Mouse (Mus musculus) heart, embryonic 11.5 days (tissue): ENCODE data around the gene Ldb3. TPM values are rescaled to one million over a fixed set of nuclear protein-coding genes. Genes with fewer than 3 reads are reported as not detected.
A peak's percentile ranks its signal among the peaks of the same experiment; 100 is the strongest.

Experiments
- ATAC-seq: fragments of 200-750 bp; cut with Nextera tagmentation; replicated peaks from 2 replicates; pipeline ENCODE4 v1.8.0; 2017; ENCODE audit warnings: moderate library complexity; ENCODE audit not compliant: insufficient number of reproducible peaks, low FRiP score, low TSS enrichment
- H3K27ac ChIP-seq: fragments of 300-500 bp; sonication (generic); 2 replicates; pipeline ENCODE4 v1.5.1; 2014; ENCODE audit warnings: mild to moderate bottlenecking, low read depth, low read length
- H3K27me3 ChIP-seq: fragments of 300-500 bp; sonication (generic); 2 replicates; pipeline ENCODE4 v1.6.1; 2014; ENCODE audit warnings: mild to moderate bottlenecking, low read length, mixed read lengths; ENCODE audit not compliant: control insufficient read depth, insufficient read depth
- H3K36me3 ChIP-seq: fragments of 300-500 bp; sonication (generic); 2 replicates; pipeline ENCODE4 v1.6.1; 2014; ENCODE audit warnings: mild to moderate bottlenecking, low read length, moderate library complexity, mixed read lengths; ENCODE audit not compliant: control insufficient read depth, insufficient read depth
- H3K4me1 ChIP-seq: fragments of 300-500 bp; sonication (generic); 2 replicates; pipeline ENCODE4 v1.6.1; 2014; ENCODE audit warnings: low read length; ENCODE audit not compliant: control insufficient read depth, insufficient read depth
- H3K4me2 ChIP-seq: fragments of 300-500 bp; sonication (generic); 2 replicates; pipeline ENCODE4 v1.6.1; 2014; ENCODE audit warnings: mild to moderate bottlenecking, moderate library complexity
- H3K4me3 ChIP-seq: fragments of 300-500 bp; sonication (generic); 2 replicates; pipeline ENCODE4 v1.5.1; 2014; ENCODE audit warnings: low read depth, low read length
- H3K9ac ChIP-seq: fragments of 300-500 bp; sonication (generic); 2 replicates; pipeline ENCODE4 v1.6.1; 2014; ENCODE audit warnings: mild to moderate bottlenecking, low read depth, low read length, moderate library complexity
- H3K9me3 ChIP-seq: fragments of 300-500 bp; sonication (generic); replicated peaks from 2 replicates; pipeline ENCODE4 v1.6.1; 2016; ENCODE audit warnings: low read length; ENCODE audit not compliant: control insufficient read depth
- WGBS: fragments of 180-500 bp; shearing (Covaris S2); extraction: QIAGEN DNeasy Blood & Tissue Kit; methylation state at CpG from one replicate; pipeline ENCODE4 v1.1.7; 2014; ENCODE audit not compliant: insufficient replicate concordance; 5-methylcytosine and 5-hydroxymethylcytosine counted together
- polyA plus RNA-seq: library from polyadenylated mRNA; unstranded; fragments of >200 nt; fragmentation: Nextera tagmentation; extraction: Ambion mirVana; gene quantifications from 2 replicates; pipeline ENCODE4 v1.2.1, GENCODE M21; 2014

Gene Ldb3
- polyA plus RNA-seq, 1 experiment from 2014 or later = 221 TPM

- Histone ChIP-seq H3K9me3 (no peaks in the 10 kb centered on the region), H3K4me1 (peaks cover 50% of the 10 kb centered on the region), H3K27ac (peak overlapping the region; percentile 84), H3K4me3 (no peak overlapping the region), H3K27me3 (no peaks in the 10 kb centered on the region), H3K9ac (no peak overlapping the region), H3K4me2 (no peak overlapping the region), H3K36me3 (peaks cover 10% of the 10 kb centered on the region)
- no peak for ATAC-seq
- 21% methylated on average over 2 of the region's 2 CpGs for WGBS
These were observed 43.9 kb downstream of the Ldb3 start for GRCm38 (mm10) chr14:34544545-34544944.

DNA sequence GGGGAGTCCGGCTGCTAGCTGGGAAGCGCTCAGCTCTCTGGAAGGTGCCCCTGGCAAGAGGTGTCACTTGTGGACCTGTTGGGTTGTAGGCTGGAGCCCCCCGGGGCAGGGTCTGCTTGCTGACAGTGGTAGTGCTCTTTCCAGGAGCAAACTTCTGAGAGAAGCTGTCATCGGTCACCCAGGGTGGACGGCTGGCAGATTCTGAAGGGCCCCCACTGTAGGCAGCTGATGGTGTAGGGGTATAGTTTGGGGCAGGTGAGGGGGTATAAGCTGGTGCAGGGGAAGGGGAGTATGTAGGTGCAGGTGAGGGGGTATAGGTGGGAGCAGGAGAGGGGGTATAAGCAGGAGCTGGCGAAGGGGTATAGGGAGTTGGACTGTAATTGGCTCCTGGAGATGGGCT lies 44.5 kb downstream of the Ldb3 start:
- peak overlapping the region; percentile 84 for H3K27ac ChIP-seq

DNA sequence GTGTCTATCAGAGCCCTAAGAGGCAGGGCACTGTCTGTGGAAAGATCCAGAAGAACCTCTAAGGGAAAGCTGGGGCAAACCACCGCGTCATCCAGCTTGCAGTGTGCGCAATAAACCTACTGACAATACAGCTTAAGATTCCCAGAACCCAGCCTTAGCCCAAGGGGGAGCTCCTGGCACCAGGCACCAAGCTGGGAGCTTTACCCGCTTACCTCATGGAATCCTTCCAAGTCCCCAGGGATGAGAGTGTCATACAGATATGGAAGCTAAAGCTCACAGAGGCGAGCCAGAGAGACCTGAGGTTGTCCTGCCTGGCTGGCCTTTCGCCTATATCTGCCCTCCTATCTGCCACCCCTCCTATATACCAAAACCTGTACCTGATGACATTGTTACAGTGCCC lies 44.9 kb downstream of the Ldb3 start:
- WGBS = 73% methylated on average over 6 of the region's 6 CpGs
- Histone ChIP-seq H3K4me1 (peaks cover 41% of the 10 kb centered on the region), H3K9me3 (no peaks in the 10 kb centered on the region), H3K36me3 (peaks cover 10% of the 10 kb centered on the region), H3K27ac (peak overlapping the region; percentile 84), H3K4me2 (no peak overlapping the region; the same call in 1 of the 2 replicates), H3K4me3 (no peak overlapping the region), H3K27me3 (no peaks in the 10 kb centered on the region), H3K9ac (no peak overlapping the region)
- ATAC-seq = no peak

More for the DNA sequence above, 44.5 kb downstream of the Ldb3 start:
- Histone ChIP-seq H3K27me3 (no peaks in the 10 kb centered on the region), H3K9me3 (no peaks in the 10 kb centered on the region), H3K4me3 (no peak overlapping the region), H3K9ac (no peak overlapping the region), H3K4me1 (peaks cover 45% of the 10 kb centered on the region), H3K4me2 (peak overlapping the region; percentile 22; the same call in 1 of the 2 replicates), H3K36me3 (peaks cover 10% of the 10 kb centered on the region)
- ATAC-seq = 0 out of 2 replicates have a peak, but pooled peaks have one; percentile 9
- 61% methylated on average over 6 of the region's 6 CpGs for WGBS

DNA sequence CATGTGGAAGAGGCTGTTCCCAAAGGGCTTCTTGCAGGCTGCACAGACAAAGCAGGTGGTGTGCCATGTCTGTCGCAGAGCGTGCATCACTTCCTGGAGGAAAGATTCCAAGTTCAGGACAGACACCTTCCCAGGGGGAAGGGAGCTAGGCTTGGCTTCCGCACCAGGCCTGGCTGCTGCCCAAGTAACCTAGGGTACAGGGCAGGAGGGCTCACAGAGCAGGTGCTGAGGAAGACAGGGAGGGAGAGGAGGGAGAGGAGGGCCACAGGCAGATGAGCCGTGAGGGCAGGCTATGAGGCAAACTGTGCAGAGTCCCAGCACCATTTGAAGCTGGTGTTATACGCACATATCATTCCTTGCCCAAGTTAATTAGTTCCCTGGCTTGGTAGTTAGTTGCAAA lies 46.6 kb downstream of the Ldb3 start:
- no peak overlapping the region for H3K4me3 ChIP-seq
- WGBS = 85% methylated on average over 5 of the region's 5 CpGs
- H3K9me3 ChIP-seq = no peaks in the 10 kb centered on the region
- peaks cover 32% of the 10 kb centered on the region for H3K4me1 ChIP-seq
- ATAC-seq = no peak
- peaks cover 14% of the 10 kb centered on the region for H3K36me3 ChIP-seq
- H3K4me2 ChIP-seq = no peak overlapping the region
- no peak overlapping the region for H3K9ac ChIP-seq
- H3K27ac ChIP-seq = no peak overlapping the region
- H3K27me3 ChIP-seq = no peaks in the 10 kb centered on the region

DNA sequence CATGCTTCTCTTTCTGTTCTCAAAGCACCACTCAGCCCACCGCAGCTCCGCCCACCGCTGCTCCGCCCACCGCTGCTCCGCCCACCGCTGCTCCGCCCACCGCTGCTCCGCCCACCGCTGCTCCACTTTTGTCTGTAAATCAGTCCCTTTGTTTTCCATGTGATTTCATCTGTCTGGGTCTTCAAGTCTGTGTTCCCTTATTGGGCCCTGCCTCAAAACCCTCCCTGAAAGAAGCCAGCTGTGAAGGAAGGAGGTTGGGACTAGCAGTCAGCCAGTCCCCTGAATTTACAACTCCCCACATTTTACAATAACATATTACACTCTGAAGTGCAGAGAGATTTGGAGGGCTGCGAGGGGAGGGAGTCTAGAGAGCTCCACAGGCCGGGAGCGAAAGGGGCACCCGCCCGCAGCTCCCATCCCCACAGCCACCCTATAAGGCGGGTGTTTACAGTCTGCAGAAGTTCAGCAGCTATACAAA lies 47.8 kb downstream of the Ldb3 start:
- H3K27ac ChIP-seq = peak overlapping the region; percentile 32; the same call in 1 of the 2 replicates
- WGBS = 21% methylated on average over 15 of the region's 17 CpGs
- H3K4me1 ChIP-seq = peaks cover 28% of the 10 kb centered on the region
- H3K36me3 ChIP-seq = peaks cover 14% of the 10 kb centered on the region
- H3K4me3 ChIP-seq = no peak overlapping the region
- peak overlapping the region; percentile 12; the same call in 1 of the 2 replicates for H3K4me2 ChIP-seq
- H3K9me3 ChIP-seq = no peaks in the 10 kb centered on the region
- H3K9ac ChIP-seq = no peak overlapping the region
- no peak for ATAC-seq
- H3K27me3 ChIP-seq = no peaks in the 10 kb centered on the region

GRCm38 (mm10) chr14:34535883-34536282 lies 52.6 kb downstream of the Ldb3 start:
- Histone ChIP-seq H3K9ac (no peak overlapping the region), H3K4me1 (0 out of 2 replicates have a peak, but pooled peaks cover 2% of the 10 kb centered on the region), H3K27ac (no peak overlapping the region), H3K4me3 (no peak overlapping the region), H3K4me2 (no peak overlapping the region), H3K27me3 (no peaks in the 10 kb centered on the region), H3K9me3 (no peaks in the 10 kb centered on the region), H3K36me3 (peaks cover 18% of the 10 kb centered on the region)
- WGBS = 42% methylated on average over 4 of the region's 4 CpGs
- no peak for ATAC-seq

DNA sequence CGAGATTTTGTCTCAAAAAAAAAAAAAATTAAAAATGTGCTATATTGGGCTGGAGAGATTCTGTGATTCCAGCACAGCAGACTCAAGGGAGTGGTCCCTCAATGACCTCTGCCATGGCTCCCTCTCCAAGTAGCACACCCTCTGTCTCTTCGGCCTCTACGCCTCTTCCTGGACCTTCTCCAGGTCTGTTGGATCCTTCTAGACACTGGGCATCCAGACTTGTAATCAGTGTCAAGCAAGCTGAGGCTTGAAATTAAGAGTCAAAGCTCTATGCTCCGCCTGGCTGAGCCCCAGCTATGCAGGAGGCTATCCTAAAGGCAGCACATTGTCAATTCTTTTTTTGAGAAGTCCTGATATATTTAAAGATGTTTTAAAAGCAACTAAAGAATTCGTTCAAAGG lies 54.9 kb downstream of the Ldb3 start:
- Histone ChIP-seq H3K27ac (no peak overlapping the region), H3K36me3 (peaks cover 26% of the 10 kb centered on the region)
- 81% methylated on average over 5 of the region's 5 CpGs for WGBS

DNA sequence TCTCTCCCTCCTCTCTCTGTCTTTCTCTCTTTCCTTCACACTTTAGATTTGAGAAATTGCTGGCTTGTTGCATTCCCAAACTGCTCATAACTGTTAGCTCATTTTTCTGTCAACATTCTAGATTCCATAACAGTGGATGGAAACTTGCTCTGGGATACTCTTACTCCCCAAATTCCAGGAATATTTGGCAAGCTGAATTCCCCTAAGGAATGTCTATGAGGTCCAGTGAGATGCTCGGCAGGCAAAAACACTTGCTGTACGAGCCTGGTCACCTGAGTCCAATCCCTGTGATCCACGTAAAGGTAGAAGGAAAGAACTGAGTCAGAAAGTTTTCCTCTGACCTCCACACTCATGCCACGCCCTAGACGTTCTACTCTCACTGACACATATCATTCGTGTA lies 55.9 kb downstream of the Ldb3 start:
- no peak overlapping the region for H3K4me3 ChIP-seq
- ATAC-seq = no peak
- H3K27me3 ChIP-seq = no peaks in the 10 kb centered on the region
- no peak overlapping the region for H3K4me2 ChIP-seq
- peaks cover 6% of the 10 kb centered on the region; the same call in 1 of the 2 replicates for H3K4me1 ChIP-seq
- 0 out of 2 replicates have a peak overlapping the region, but pooled peaks have one; percentile 22 for H3K27ac ChIP-seq
- H3K36me3 ChIP-seq = peaks cover 21% of the 10 kb centered on the region
- H3K9ac ChIP-seq = no peak overlapping the region
- H3K9me3 ChIP-seq = no peaks in the 10 kb centered on the region; the same call in 1 of the 2 replicates
- WGBS = 63% methylated on average over 6 of the region's 6 CpGs

More for the DNA sequence above, 54.9 kb downstream of the Ldb3 start:
- Histone ChIP-seq H3K4me3 (no peak overlapping the region), H3K9me3 (no peaks in the 10 kb centered on the region; the same call in 1 of the 2 replicates), H3K4me2 (no peak overlapping the region), H3K9ac (no peak overlapping the region), H3K4me1 (peaks cover 6% of the 10 kb centered on the region; the same call in 1 of the 2 replicates), H3K27me3 (no peaks in the 10 kb centered on the region)
- ATAC-seq = no peak

GRCm38 (mm10) chr14:34528804-34529203 lies 59.7 kb downstream of the Ldb3 start:
- H3K4me2 ChIP-seq = no peak overlapping the region
- peaks cover 15% of the 10 kb centered on the region for H3K36me3 ChIP-seq
- ATAC-seq = 0 out of 2 replicates have a peak, but pooled peaks have one; percentile 41
- no peak overlapping the region for H3K9ac ChIP-seq
- peaks cover 6% of the 10 kb centered on the region; the same call in 1 of the 2 replicates for H3K4me1 ChIP-seq
- WGBS = 52% methylated on average over 8 of the region's 8 CpGs
- H3K27me3 ChIP-seq = no peaks in the 10 kb centered on the region
- H3K27ac ChIP-seq = 0 out of 2 replicates have a peak overlapping the region, but pooled peaks have one; percentile 12
- no peak overlapping the region for H3K4me3 ChIP-seq
- H3K9me3 ChIP-seq = no peaks in the 10 kb centered on the region; the same call in 1 of the 2 replicates
